Mouse (Mus musculus) 3134 (cell line): ENCODE data around the gene Loxl1.
A peak's percentile ranks its signal among the peaks of the same experiment; 100 is the strongest.
"Not testable (repeated sequence)": the region's sequence is repeated elsewhere in the genome, so short reads cannot be mapped to it uniquely, and the experiment has no call there.

Source experiments
- DNase-seq: peaks from one replicate; pipeline ENCODE4 v3.0.0-alpha.2; 2011; ENCODE audit warnings: low spot score; ENCODE audit not compliant: insufficient read length; ENCODE audit errors: extremely low read depth

The Loxl1 gene

GRCm38 (mm10) chr9:58253033-58253804, 59.8 kb downstream of the Loxl1 start, which contains the start of gene Stoml1:
Gene Stoml1, plus strand, starts transcription at chr9:58253164.
- peak; percentile 98 for DNase-seq

- not testable (repeated sequence) for DNase-seq
These were observed 62.3 kb downstream of the Loxl1 start for GRCm38 (mm10) chr9:58250730-58251129.

- no peak for DNase-seq
These were observed 62.7 kb downstream of the Loxl1 start for GRCm38 (mm10) chr9:58250322-58250721.

GRCm38 (mm10) chr9:58249592-58250192, 63.3 kb downstream of the Loxl1 start, which contains the start of gene Pml:
Gene Pml, minus strand, starts transcription at chr9:58249786.
- peak; percentile 71 for DNase-seq

GRCm38 (mm10) chr9:58248746-58249413, 64.1 kb downstream of the Loxl1 start:
- DNase-seq, result peak; percentile 44

- DNase-seq, result peak; percentile 94
These were observed 65.8 kb downstream of the Loxl1 start for GRCm38 (mm10) chr9:58247064-58247759.

- no peak for DNase-seq
These were observed 66.8 kb downstream of the Loxl1 start for GRCm38 (mm10) chr9:58246083-58246591.

- no peak for DNase-seq
These were observed 69.3 kb downstream of the Loxl1 start for GRCm38 (mm10) chr9:58243696-58244095.

GRCm38 (mm10) chr9:58242696-58243095, 70.3 kb downstream of the Loxl1 start:
- DNase-seq, result no peak

- DNase-seq, result peak; percentile 40
These were observed 71.1 kb downstream of the Loxl1 start for GRCm38 (mm10) chr9:58241780-58242485.
